Mouse (Mus musculus) CH12.LX (cell line): ENCODE data around the gene Tmem117. TPM values are rescaled to one million over a fixed set of nuclear protein-coding genes. Genes with fewer than 3 reads are reported as not detected.

Experiments used
- DNase-seq: peaks from one replicate; pipeline ENCODE4 v3.0.0-alpha.2; 2013; ENCODE audit errors: extremely low read depth
- H3K27ac ChIP-seq: 2 replicates; pipeline ENCODE4 v1.5.1; 2012; ENCODE audit warnings: low read depth, mild to moderate bottlenecking, control low read depth, moderate library complexity; ENCODE audit not compliant: insufficient read depth
- H3K27me3 ChIP-seq: replicated peaks from 2 replicates; pipeline ENCODE3; 2012; ENCODE audit warnings: inconsistent platforms
- H3K36me3 ChIP-seq, 2 experiments: replicated peaks in 1 of 2; 2 replicates each; pipeline versions ENCODE3 to v1.6.1; 2012; ENCODE audit warnings: inconsistent platforms in 1 of 2, low read length in 1 of 2, mild to moderate bottlenecking in 1 of 2, mixed read lengths in 1 of 2, moderate library complexity in 1 of 2; ENCODE audit not compliant: control insufficient read depth in 1 of 2, insufficient read depth in 1 of 2
- H3K4me1 ChIP-seq, 2 experiments: 2 replicates each; pipeline ENCODE4 v1.6.1; 2012; ENCODE audit warnings: inconsistent platforms in 1 of 2, moderate library complexity in 1 of 2; ENCODE audit not compliant: insufficient read depth in 2 of 2, control insufficient read depth in 1 of 2
- H3K4me2 ChIP-seq: 2 replicates; pipeline ENCODE4 v1.6.1; 2012; ENCODE audit warnings: low read depth, mild to moderate bottlenecking, control low read depth; ENCODE audit not compliant: poor library complexity, insufficient read depth, severe bottlenecking
- H3K4me3 ChIP-seq, 3 experiments: fragments of 150-350 bp in 1 of 3; sonication (generic) in 1 of 3; replicated peaks in 1 of 3; 2 replicates each; pipeline versions ENCODE3 to v1.5.1; 2011 to 2012; ENCODE audit warnings: low read depth in 2 of 3, low read length in 2 of 3, mild to moderate bottlenecking in 2 of 3, moderate library complexity in 2 of 3, control low read depth in 1 of 3, improper control_type of control experiment in 1 of 3, inconsistent platforms in 1 of 3, mixed read lengths in 1 of 3; ENCODE audit not compliant: poor library complexity in 1 of 3
- H3K79me2 ChIP-seq: replicated peaks from 2 replicates; pipeline ENCODE4 v1.6.1; 2012; ENCODE audit warnings: mild to moderate bottlenecking, moderate library complexity; ENCODE audit not compliant: control insufficient read depth, poor library complexity, insufficient read depth, severe bottlenecking; ENCODE audit errors: extremely low read depth
- H3K9ac ChIP-seq: 2 replicates; pipeline ENCODE4 v1.6.1; 2012; ENCODE audit warnings: low read depth, mild to moderate bottlenecking, control low read depth, moderate library complexity; ENCODE audit not compliant: insufficient read depth
- H3K9me3 ChIP-seq: replicated peaks from 2 replicates; pipeline ENCODE3; 2012; ENCODE audit warnings: low read length, inconsistent platforms, mixed read lengths
- CHD1 ChIP-seq: IDR thresholded peaks from 2 replicates; pipeline ENCODE4 v1.6.1; 2012; ENCODE audit warnings: low read depth, low read length, improper control_type of control experiment, inconsistent platforms
- CHD2 ChIP-seq: IDR thresholded peaks from 2 replicates; pipeline ENCODE4 v1.6.1; 2011; ENCODE audit warnings: low read length, improper control_type of control experiment
- ETS1 ChIP-seq: conservative IDR thresholded peaks from 2 replicates; pipeline ENCODE4 v1.6.1; 2012; ENCODE audit warnings: low read depth, mild to moderate bottlenecking, inconsistent platforms, low read length, improper control_type of control experiment, moderate library complexity
- GABPA ChIP-seq: IDR thresholded peaks from 2 replicates; pipeline ENCODE4 v1.6.1; 2012; ENCODE audit warnings: low read depth, low read length, improper control_type of control experiment, inconsistent platforms; ENCODE audit not compliant: insufficient replicate concordance
- HCFC1 ChIP-seq: IDR thresholded peaks from 2 replicates; pipeline ENCODE4 v1.6.1; 2012; ENCODE audit warnings: low read depth, mild to moderate bottlenecking, inconsistent platforms, low read length, improper control_type of control experiment
- IRF4 ChIP-seq: IDR thresholded peaks from 2 replicates; pipeline ENCODE4 v1.6.1; 2014; ENCODE audit warnings: low read depth, mild to moderate bottlenecking, inconsistent platforms, low read length, improper control_type of control experiment
- JUN ChIP-seq: IDR thresholded peaks from 2 replicates; pipeline ENCODE4 v1.6.1; 2011; ENCODE audit warnings: low read depth, mild to moderate bottlenecking, low read length, improper control_type of control experiment, moderate library complexity; ENCODE audit not compliant: insufficient read depth
- JUND ChIP-seq: conservative IDR thresholded peaks from 2 replicates; pipeline ENCODE4 v1.6.1; 2011; ENCODE audit warnings: low read depth, low read length, improper control_type of control experiment
- MAFK ChIP-seq: IDR thresholded peaks from 2 replicates; pipeline ENCODE4 v1.6.1; 2011; ENCODE audit warnings: low read length, improper control_type of control experiment; ENCODE audit not compliant: insufficient replicate concordance
- MAX ChIP-seq: IDR thresholded peaks from 2 replicates; pipeline ENCODE4 v1.6.1; 2011; ENCODE audit warnings: low read length, improper control_type of control experiment
- MAZ ChIP-seq: IDR thresholded peaks from 2 replicates; pipeline ENCODE4 v1.6.1; 2012; ENCODE audit warnings: low read depth, mild to moderate bottlenecking, inconsistent platforms, low read length, improper control_type of control experiment, moderate library complexity
- MEF2A ChIP-seq: IDR thresholded peaks from 2 replicates; pipeline ENCODE4 v1.6.1; 2014; ENCODE audit warnings: low read depth, mild to moderate bottlenecking, inconsistent platforms, low read length, improper control_type of control experiment, borderline replicate concordance
- MYC ChIP-seq: IDR thresholded peaks from 2 replicates; pipeline ENCODE4 v1.6.1; 2011; ENCODE audit warnings: low read depth, mild to moderate bottlenecking, improper control_type of control experiment, low read length
- NELFE ChIP-seq: IDR thresholded peaks from 2 replicates; pipeline ENCODE4 v1.6.1; 2011; ENCODE audit warnings: low read depth, low read length, improper control_type of control experiment
- NRF1 ChIP-seq: IDR thresholded peaks from 2 replicates; pipeline ENCODE4 v1.6.1; 2014; ENCODE audit warnings: low read depth, mild to moderate bottlenecking, inconsistent platforms, low read length, improper control_type of control experiment, moderate library complexity
- POLR2AphosphoS2 ChIP-seq: IDR thresholded peaks from 2 replicates; pipeline ENCODE4 v1.6.1; 2011; ENCODE audit warnings: low read depth, low read length, improper control_type of control experiment
- SIN3A ChIP-seq: IDR thresholded peaks from 2 replicates; pipeline ENCODE4 v1.6.1; 2012; ENCODE audit warnings: low read length, improper control_type of control experiment, inconsistent platforms
- TBP ChIP-seq: conservative IDR thresholded peaks from 2 replicates; pipeline ENCODE4 v1.6.1; 2011; ENCODE audit warnings: low read depth, low read length, improper control_type of control experiment
- USF1 ChIP-seq: IDR thresholded peaks from 2 replicates; pipeline ENCODE4 v1.6.1; 2014; ENCODE audit warnings: low read depth, mild to moderate bottlenecking, inconsistent platforms, low read length, improper control_type of control experiment
- USF2 ChIP-seq: conservative IDR thresholded peaks from 2 replicates; pipeline ENCODE4 v1.6.1; 2011; ENCODE audit warnings: low read depth, low read length, improper control_type of control experiment
- ZC3H11A ChIP-seq: IDR thresholded peaks from 2 replicates; pipeline ENCODE4 v1.6.1; 2012; ENCODE audit warnings: low read depth, mild to moderate bottlenecking, inconsistent platforms, low read length, improper control_type of control experiment
- ZKSCAN1 ChIP-seq: IDR thresholded peaks from 2 replicates; pipeline ENCODE4 v1.6.1; 2012; ENCODE audit warnings: low read depth, inconsistent platforms, low read length, improper control_type of control experiment, borderline replicate concordance
- ZMIZ1 ChIP-seq: IDR thresholded peaks from 2 replicates; pipeline ENCODE4 v1.6.1; 2012; ENCODE audit warnings: low read depth, mild to moderate bottlenecking, inconsistent platforms, low read length, improper control_type of control experiment
- dilution Hi-C: fragments of 300-500 bp; cut with MboI; formaldehyde crosslinking; loops from 2 replicates; pipeline ENCODE4 v1.14.3; 2020; ENCODE audit warnings: low sequenced_read_pairs; ENCODE audit not compliant: extremely low pct_unique_long_range_greater_than_20kb, extremely low pct_ligation_motif_present
- in situ Hi-C: fragments of 300-500 bp; cut with MboI; formaldehyde crosslinking; loops from 3 replicates; pipeline ENCODE4 v1.14.3; 2019; ENCODE audit warnings: low sequenced_read_pairs, low pct_ligation_motif_present, low pct_unique_long_range_greater_than_20kb, mixed read lengths
- polyA plus RNA-seq: library from polyadenylated mRNA; unstranded; fragments of >175 nt; gene quantifications from 2 replicates; pipeline ENCODE4 v1.2.1, GENCODE M21; 2012; ENCODE audit warnings: low read depth; ENCODE audit not compliant: insufficient read length
- total RNA-seq, 2 experiments: library from RNA; depleted of rRNA; stranded (reverse); fragments of 300-350 nt in 1 of 2; fragments of >200 nt in 1 of 2; gene quantifications; 2 replicates each; pipeline ENCODE4 v1.2.3; 2012 to 2014

The Tmem117 gene
- total and polyA plus RNA-seq, 3 experiments: not detected

DNA sequence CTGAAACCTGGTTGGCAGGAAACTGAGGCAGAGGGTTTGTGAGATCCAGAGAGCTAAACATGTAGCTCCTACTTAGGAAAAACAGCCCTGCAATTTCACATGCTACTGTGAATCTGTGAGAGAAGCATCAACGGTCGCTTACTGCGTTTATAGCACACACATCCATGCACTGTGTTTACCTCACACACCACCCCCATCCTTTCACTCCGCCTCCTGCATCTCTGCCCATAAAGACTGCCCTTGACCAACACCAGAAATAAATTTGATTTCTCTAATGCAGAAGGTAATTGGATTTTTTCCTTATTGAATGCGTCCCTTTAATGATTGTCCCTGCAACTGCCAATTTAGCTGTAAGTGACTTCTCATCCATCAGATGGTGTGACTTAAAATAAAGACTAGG is 299.0 kb downstream of the Tmem117 start:
- Histone ChIP-seq H3K36me3 (no peaks in the 10 kb centered on the region), H3K27me3 (no peaks in the 10 kb centered on the region)
- no peak for TF ChIP-seq POLR2AphosphoS2
- no peak for TF ChIP-seq ZMIZ1
- TF ChIP-seq ZKSCAN1: no peak
- TF ChIP-seq USF1: no peak
- TF ChIP-seq NELFE: no peak
- TF ChIP-seq IRF4: no peak
- no peak for TF ChIP-seq MEF2A
- TF ChIP-seq, all 38 proteins: peak for 0
- no peaks in the 10 kb centered on the region for H3K79me2 ChIP-seq
- dilution Hi-C loops: no loop called here
- H3K9ac ChIP-seq: no peak overlapping the region
- peaks cover 17% of the 10 kb centered on the region for H3K9me3 ChIP-seq
- H3K27ac ChIP-seq: no peak overlapping the region
- no peaks in the 10 kb centered on the region for H3K4me1 ChIP-seq
- DNase-seq: no peak
- H3K4me3 ChIP-seq: no peak overlapping the region
- in situ Hi-C loops: no loop called here
- no peak overlapping the region for H3K4me2 ChIP-seq

DNA sequence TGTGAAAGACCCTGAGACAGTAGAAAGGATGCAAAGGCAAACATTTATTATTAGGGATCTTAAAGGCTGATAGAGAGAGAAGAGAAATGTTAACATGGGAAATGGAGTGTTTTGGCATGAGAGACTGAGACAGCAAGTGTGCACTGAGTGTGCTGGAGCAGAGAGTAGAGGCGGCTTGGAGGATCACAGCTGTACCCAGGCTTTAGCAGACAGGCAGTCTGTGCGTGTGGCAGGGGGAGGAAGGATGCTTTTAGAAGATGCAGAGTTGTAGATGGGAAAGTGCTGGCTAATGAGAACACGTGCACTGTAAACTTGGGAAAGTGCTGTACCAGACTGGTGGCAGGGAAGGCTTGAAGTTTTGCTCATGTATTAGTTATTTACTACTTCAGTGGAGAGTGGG is 301.7 kb downstream of the Tmem117 start:
- H3K79me2 ChIP-seq: no peaks in the 10 kb centered on the region
- dilution Hi-C loops (no loop called here), in situ Hi-C loops (no loop called here)
- H3K4me3 ChIP-seq: no peak overlapping the region
- no peak overlapping the region for H3K9ac ChIP-seq
- H3K27me3 ChIP-seq: no peaks in the 10 kb centered on the region
- no peaks in the 10 kb centered on the region for H3K4me1 ChIP-seq
- TF ChIP-seq SIN3A (no peak), MAFK (no peak), CHD1 (no peak), USF1 (no peak), MAX (no peak), ETS1 (no peak), TBP (no peak), USF2 (no peak), HCFC1 (no peak), ZMIZ1 (no peak), NRF1 (no peak), JUND (no peak), JUN (no peak), GABPA (no peak), MAZ (no peak), CHD2 (no peak), ZC3H11A (no peak), MYC (no peak), MEF2A (no peak)
- H3K9me3 ChIP-seq: peaks cover 20% of the 10 kb centered on the region
- no peak for DNase-seq
- no peak overlapping the region for H3K4me2 ChIP-seq
- H3K27ac ChIP-seq: no peak overlapping the region
- H3K36me3 ChIP-seq: no peaks in the 10 kb centered on the region
